ENCODE assay signal across 20 mouse cellular contexts in genomic region chr17:44610828-44611227, GRCm38 (mm10).
DNase-seq lines count a peak whose midpoint lies in the region; ATAC-seq and TF ChIP-seq lines count a peak whose summit lies in the region.
"Had no signal": no experiment of that assay in that cellular context is flagged by ENCODE, and none has a peak within 500 bp of the region (broad histone marks: within the 10 kb centered on the region; RNA-seq: fewer than 3 reads in every experiment).

No protein-coding gene starts in this region.

- ATAC-seq in forebrain, postnatal 0 days, result no peak
- no peak for ATAC-seq in liver, embryonic 12.5 days
- ATAC-seq: CD4-positive, CD25-positive, alpha-beta regulatory T cell, adult 4 months; forebrain, embryonic 13.5 days; forebrain, embryonic 15.5 days had no signal

- in situ Hi-C loops in CH12.LX (cut with MboI; ENCODE audit: low pct_ligation_motif_present, low pct_unique_long_range_greater_than_20kb, low sequenced_read_pairs), result no loop called here

- H3K4me2 ChIP-seq in CH12.LX (ENCODE audit: insufficient read depth, low read depth, poor library complexity, severe bottlenecking), result peak overlapping the region; percentile 79; the same call in 1 of the 2 replicates
- H3K4me2 ChIP-seq in forebrain, postnatal 0 days (ENCODE audit: low read depth), result no peak overlapping the region
- H3K4me2 ChIP-seq in liver, embryonic 12.5 days, result no peak overlapping the region
- H3K4me2 ChIP-seq: embryonic facial prominence, embryonic 12.5 days; forebrain, embryonic 13.5 days; forebrain, embryonic 15.5 days had no signal

- H3K79me2 ChIP-seq in CH12.LX (replicated peaks; ENCODE audit: control insufficient read depth, extremely low read depth, insufficient read depth, poor library complexity, severe bottlenecking), result peaks cover 15% of the 10 kb centered on the region

- no peaks in the 10 kb centered on the region for H3K9me3 ChIP-seq in CH12.LX (replicated peaks; ENCODE audit: low read length)
- no peaks in the 10 kb centered on the region for H3K9me3 ChIP-seq in forebrain, postnatal 0 days (ENCODE audit: low read length)
- H3K9me3 ChIP-seq in liver, embryonic 12.5 days (replicated peaks), result no peaks in the 10 kb centered on the region
- H3K9me3 ChIP-seq: embryonic facial prominence, embryonic 10.5 days; embryonic facial prominence, embryonic 12.5 days; forebrain, embryonic 13.5 days; forebrain, embryonic 15.5 days had no signal

- H3K27ac ChIP-seq in CH12.LX (ENCODE audit: insufficient read depth, low read depth), result peak overlapping the region; percentile 79
- no peak overlapping the region for H3K27ac ChIP-seq in forebrain, postnatal 0 days (ENCODE audit: low read depth, low read length)
- no peak overlapping the region for H3K27ac ChIP-seq in liver, embryonic 12.5 days
- H3K27ac ChIP-seq: embryonic facial prominence, embryonic 12.5 days; forebrain, embryonic 13.5 days; forebrain, embryonic 15.5 days had no signal

- peaks cover 19 to 23% of the 10 kb centered on the region in 2 experiments for H3K4me1 ChIP-seq in CH12.LX (ENCODE audit: control insufficient read depth in 1 of 2, insufficient read depth in 2 of 2)
- 0 out of 2 replicates have a peak, but pooled peaks cover 6% of the 10 kb centered on the region for H3K4me1 ChIP-seq in forebrain, postnatal 0 days (ENCODE audit: insufficient read depth)
- H3K4me1 ChIP-seq in liver, embryonic 12.5 days, result peaks cover 13% of the 10 kb centered on the region

- WGBS in forebrain, postnatal 0 days, result 41% methylated on average over 6 of the region's 6 CpGs
- 64% methylated on average over 6 of the region's 6 CpGs for WGBS in liver, embryonic 12.5 days (ENCODE audit: insufficient replicate concordance)

- no peak for TF ChIP-seq POLR2A in CH12.LX (IDR thresholded peaks at IDR 0.05; ENCODE audit: low read depth, low read length)

- no peak for TF ChIP-seq EP300 in CH12.LX (IDR thresholded peaks at IDR 0.05; ENCODE audit: low read length)

- DNase-seq in 416B (ENCODE audit: low read depth), result peak; percentile 61
- no peak for DNase-seq in CH12.LX (ENCODE audit: extremely low read depth)
- peak; percentile 52 for DNase-seq in Muller cell, postnatal 12 days (ENCODE audit: inconsistent ontology term)
- no peak for DNase-seq in forebrain, postnatal 0 days
- DNase-seq in kidney, adult 9 months, result no peak
- DNase-seq: adrenal gland, adult 2 months; adrenal gland, postnatal 10 days; adrenal gland, postnatal 25 days; cerebellum, adult 11 months; cerebellum, adult 18-20 months; cerebellum, adult 9-10 months; cerebellum, postnatal 10 days; cerebellum, postnatal 25 days had no signal

- TF ChIP-seq RAD21 in CH12.LX (IDR thresholded peaks at IDR 0.05; ENCODE audit: low read depth, low read length), result no peak

- dilution Hi-C loops in CH12.LX (cut with MboI; ENCODE audit: extremely low pct_ligation_motif_present, extremely low pct_unique_long_range_greater_than_20kb, low sequenced_read_pairs), result no loop called here

- peak overlapping the region; percentile 62 for H3K9ac ChIP-seq in CH12.LX (ENCODE audit: insufficient read depth, low read depth)
- no peak overlapping the region for H3K9ac ChIP-seq in forebrain, postnatal 0 days
- H3K9ac ChIP-seq in liver, embryonic 12.5 days, result no peak overlapping the region
- H3K9ac ChIP-seq: embryonic facial prominence, embryonic 12.5 days; forebrain, embryonic 13.5 days; forebrain, embryonic 15.5 days had no signal

- no peak for TF ChIP-seq CTCF in CH12.LX (conservative IDR thresholded peaks at IDR 0.05 in 1 of 2, IDR thresholded peaks at IDR 0.05 in 1 of 2; ENCODE audit: low read depth in 2 of 2, low read length in 2 of 2)
- TF ChIP-seq CTCF in forebrain, postnatal 0 days (IDR thresholded peaks at IDR 0.05; ENCODE audit: low read depth), result no peak

- H3K27me3 ChIP-seq in CH12.LX (replicated peaks), result no peaks in the 10 kb centered on the region
- H3K27me3 ChIP-seq in forebrain, postnatal 0 days (ENCODE audit: insufficient read depth, low read length), result no peaks in the 10 kb centered on the region
- no peaks in the 10 kb centered on the region for H3K27me3 ChIP-seq in liver, embryonic 12.5 days (replicated peaks)
- H3K27me3 ChIP-seq: embryonic facial prominence, embryonic 12.5 days; forebrain, embryonic 13.5 days; forebrain, embryonic 15.5 days had no signal

- H3K36me3 ChIP-seq in CH12.LX (replicated peaks in 1 of 2; ENCODE audit: control insufficient read depth in 1 of 2, insufficient read depth in 1 of 2, low read length in 1 of 2), result no peaks in the 10 kb centered on the region
- no peaks in the 10 kb centered on the region for H3K36me3 ChIP-seq in forebrain, postnatal 0 days (ENCODE audit: insufficient read depth)
- no peaks in the 10 kb centered on the region for H3K36me3 ChIP-seq in liver, embryonic 12.5 days
- H3K36me3 ChIP-seq: embryonic facial prominence, embryonic 10.5 days; forebrain, embryonic 15.5 days; G1E had no signal

- no peak overlapping the region for H3K4me3 ChIP-seq in CH12.LX (replicated peaks in 1 of 3; ENCODE audit: low read depth in 2 of 3, low read length in 2 of 3, poor library complexity in 1 of 3)
- H3K4me3 ChIP-seq in forebrain, postnatal 0 days (ENCODE audit: low read depth, low read length), result no peak overlapping the region
- no peak overlapping the region for H3K4me3 ChIP-seq in liver, embryonic 12.5 days
- H3K4me3 ChIP-seq: embryonic facial prominence, embryonic 10.5 days; embryonic facial prominence, embryonic 12.5 days; forebrain, embryonic 13.5 days; forebrain, embryonic 15.5 days had no signal

TF ChIP-seq in CH12.LX, 34 proteins besides CTCF, POLR2A, EP300 and RAD21:
- TF ChIP-seq MYC (IDR thresholded peaks at IDR 0.05; ENCODE audit: low read depth, low read length), result no peak
- TF ChIP-seq ZMIZ1 (IDR thresholded peaks at IDR 0.05; ENCODE audit: low read depth, low read length), result no peak
- TF ChIP-seq MAFK (IDR thresholded peaks at IDR 0.05; ENCODE audit: insufficient replicate concordance, low read length), result peak; percentile 95
- no peak for TF ChIP-seq MAZ (IDR thresholded peaks at IDR 0.05; ENCODE audit: low read depth, low read length)
TF ChIP-seq in CH12.LX: peak in this region for 1.

Comparison
In these comparisons a context has a peak if more than half of its experiments do, and no peak if none do; other contexts are left out.
1. DNase-seq: peak in 416B (single experiment) and Muller cell, postnatal 12 days (single experiment); none in CH12.LX (single experiment), forebrain, postnatal 0 days (single experiment) and kidney, adult 9 months (single experiment).